Mouse (Mus musculus): ENCODE results near the gene Ucn2.

- no peak for TF ChIP-seq CTCF (IDR thresholded peaks at IDR 0.05; ENCODE audit: borderline replicate concordance, insufficient read depth, low read length)
- no peak for TF ChIP-seq POLR2A (IDR thresholded peaks at IDR 0.05; ENCODE audit: low read depth, low read length)
Observed at GRCm38 (mm10) chr9:108949967-108950728, 35.7 kb upstream of the Ucn2 start.

Data from embryonic fibroblast, embryonic 13.5 days (primary cell).